Comparison of ENCODE assay signal across 9 mouse cellular contexts in the genomic region with DNA sequence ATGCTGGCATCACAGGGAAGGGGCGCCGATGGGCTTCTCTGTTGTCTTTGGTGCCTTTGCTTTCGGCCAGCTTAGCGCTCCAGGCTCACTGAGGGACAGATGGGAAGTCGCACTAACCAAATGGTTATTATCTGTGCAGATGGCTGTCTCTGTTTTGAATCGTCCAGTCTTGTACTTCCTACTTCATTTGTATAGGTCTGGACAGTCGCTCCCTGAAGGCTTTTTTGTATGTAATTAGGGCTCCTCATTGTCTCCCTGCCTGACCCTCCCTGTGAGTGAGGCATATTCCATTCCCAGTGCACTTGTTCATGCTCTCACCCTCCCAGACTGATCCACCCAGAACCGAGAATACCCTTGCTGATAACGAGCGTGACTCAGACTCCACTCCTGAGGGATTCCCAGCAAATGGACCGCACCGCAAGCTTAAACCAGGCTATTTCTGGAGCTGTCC. TPM values are rescaled to one million over a fixed set of nuclear protein-coding genes. Genes with fewer than 3 reads are reported as not detected.
DNase-seq lines count a peak whose midpoint lies in the region; ATAC-seq and TF ChIP-seq lines count a peak whose summit lies in the region.
"Had no signal": no experiment of that assay in that cellular context is flagged by ENCODE, and none has a peak within 500 bp of the region (broad histone marks: within the 10 kb centered on the region; RNA-seq: fewer than 3 reads in every experiment).

No protein-coding gene starts in this region.

- H3K4me3 ChIP-seq in layer of hippocampus, adult 2 months: peak overlapping the region; percentile 24
- no peak overlapping the region for H3K4me3 ChIP-seq in heart, embryonic 13.5 days
- H3K4me3 ChIP-seq in midbrain, postnatal 0 days (ENCODE audit: low read depth, low read length): no peak overlapping the region
- H3K4me3 ChIP-seq in intestine, embryonic 15.5 days (replicated peaks): no peak overlapping the region

- H3K4me2 ChIP-seq in heart, embryonic 13.5 days: peak overlapping the region; percentile 59
- no peak overlapping the region for H3K4me2 ChIP-seq in midbrain, postnatal 0 days (ENCODE audit: low read depth, low read length, poor library complexity, severe bottlenecking)
- H3K4me2 ChIP-seq in intestine, embryonic 15.5 days (replicated peaks): no peak overlapping the region

- no peak for TF ChIP-seq CTCF in layer of hippocampus, adult 2 months (conservative IDR thresholded peaks at IDR 0.05)
- TF ChIP-seq CTCF in midbrain, postnatal 0 days (IDR thresholded peaks at IDR 0.05): no peak

- peaks cover 65% of the 10 kb centered on the region for H3K4me1 ChIP-seq in heart, embryonic 13.5 days
- H3K4me1 ChIP-seq in midbrain, postnatal 0 days (ENCODE audit: insufficient read depth, low read length): no peaks in the 10 kb centered on the region
- no peaks in the 10 kb centered on the region for H3K4me1 ChIP-seq in intestine, embryonic 15.5 days (replicated peaks)

- H3K36me3 ChIP-seq in heart, embryonic 13.5 days: no peaks in the 10 kb centered on the region
- H3K36me3 ChIP-seq in midbrain, postnatal 0 days (ENCODE audit: insufficient read depth, low read length): no peaks in the 10 kb centered on the region
- H3K36me3 ChIP-seq in intestine, embryonic 15.5 days: no peaks in the 10 kb centered on the region

- no peaks in the 10 kb centered on the region for H3K9me3 ChIP-seq in heart, embryonic 13.5 days
- no peaks in the 10 kb centered on the region for H3K9me3 ChIP-seq in midbrain, postnatal 0 days (ENCODE audit: low read length)
- H3K9me3 ChIP-seq in intestine, embryonic 15.5 days: no peaks in the 10 kb centered on the region

- WGBS in heart, embryonic 13.5 days: 32% methylated on average over 12 of the region's 12 CpGs
- WGBS in midbrain, postnatal 0 days: 45% methylated on average over 12 of the region's 12 CpGs
- 75% methylated on average over 12 of the region's 12 CpGs for WGBS in intestine, embryonic 15.5 days

- DNase-seq in layer of hippocampus, adult 2 months (ENCODE audit: low spot score in 2 of 2): peak in 1 of 2 experiments; percentile 11
- no peak for DNase-seq in layer of hippocampus, adult 9-11 months
- DNase-seq in midbrain, postnatal 0 days (ENCODE audit: low spot score): peak; percentile 58
- DNase-seq in thymus, postnatal 4 days: no peak
- no peak for DNase-seq in thymus, postnatal 25 days
- DNase-seq: kidney, adult 8-10 months had no signal

- no peaks in the 10 kb centered on the region for H3K27me3 ChIP-seq in heart, embryonic 13.5 days (replicated peaks)
- no peaks in the 10 kb centered on the region for H3K27me3 ChIP-seq in midbrain, postnatal 0 days (ENCODE audit: insufficient read depth, low read length)
- no peaks in the 10 kb centered on the region for H3K27me3 ChIP-seq in intestine, embryonic 15.5 days (replicated peaks)

- ATAC-seq in cerebellum, adult (ENCODE audit: insufficient number of reproducible peaks, low FRiP score, low TSS enrichment): peak; percentile 89
- no peak; the same call in 1 of the 2 replicates for ATAC-seq in heart, embryonic 13.5 days (ENCODE audit: extremely low read depth, insufficient number of reproducible peaks, low FRiP score, low TSS enrichment)
- no peak; the same call in 1 of the 2 replicates for ATAC-seq in midbrain, postnatal 0 days (ENCODE audit: low FRiP score)
- ATAC-seq in intestine, embryonic 15.5 days: no peak

- H3K27ac ChIP-seq in layer of hippocampus, adult 2 months: peak overlapping the region; percentile 6; the same call in 1 of the 2 replicates
- H3K27ac ChIP-seq in heart, embryonic 13.5 days (replicated peaks): peak overlapping the region; percentile 62
- H3K27ac ChIP-seq in midbrain, postnatal 0 days (ENCODE audit: low read depth, low read length): no peak overlapping the region
- no peak overlapping the region for H3K27ac ChIP-seq in intestine, embryonic 15.5 days

- peak overlapping the region; percentile 61 for H3K9ac ChIP-seq in heart, embryonic 13.5 days
- no peak overlapping the region for H3K9ac ChIP-seq in midbrain, postnatal 0 days (replicated peaks; ENCODE audit: low read length, poor library complexity, severe bottlenecking)
- no peak overlapping the region for H3K9ac ChIP-seq in intestine, embryonic 15.5 days

RNA-seq across cellular contexts. Expression of a gene that starts 47.7 kb away (rescaled TPM):
- total RNA-seq in layer of hippocampus, adult 2 months (2021): 10 to 100 TPM; 10.4 to 11.3 TPM
- polyA plus RNA-seq in heart, embryonic 13.5 days (2015; fragmentation: Nextera tagmentation; extraction: Ambion mirVana): 18.5 and 21.5 TPM in 2 replicates
- 21.0 and 21.6 TPM in 2 replicates for total RNA-seq in midbrain, postnatal 0 days (2014; rRNA removed)
- polyA plus RNA-seq in midbrain, postnatal 0 days (2015; fragmentation: Nextera tagmentation; extraction: Ambion mirVana): 5.7 and 6.0 TPM in 2 replicates
- 8.9 and 10.0 TPM in 2 replicates for polyA plus RNA-seq in intestine, embryonic 15.5 days (2015; fragmentation: Nextera tagmentation; extraction: Ambion mirVana)

Comparison
In these comparisons a context has a peak if more than half of its experiments do, and no peak if none do; other contexts are left out.
1. H3K27ac ChIP-seq: peak in layer of hippocampus, adult 2 months (single experiment) and heart, embryonic 13.5 days (single experiment); none in midbrain, postnatal 0 days (single experiment) and intestine, embryonic 15.5 days (single experiment).